Mouse (Mus musculus): ENCODE data around the gene Meis3.

Meis3 gene

GRCm38 (mm10) chr7:16174597-16175541 lies at the start of gene Meis3:
TSS of gene Meis3 (plus strand) at chr7:16175090.
- DNase-seq = peak; percentile 59

DNA sequence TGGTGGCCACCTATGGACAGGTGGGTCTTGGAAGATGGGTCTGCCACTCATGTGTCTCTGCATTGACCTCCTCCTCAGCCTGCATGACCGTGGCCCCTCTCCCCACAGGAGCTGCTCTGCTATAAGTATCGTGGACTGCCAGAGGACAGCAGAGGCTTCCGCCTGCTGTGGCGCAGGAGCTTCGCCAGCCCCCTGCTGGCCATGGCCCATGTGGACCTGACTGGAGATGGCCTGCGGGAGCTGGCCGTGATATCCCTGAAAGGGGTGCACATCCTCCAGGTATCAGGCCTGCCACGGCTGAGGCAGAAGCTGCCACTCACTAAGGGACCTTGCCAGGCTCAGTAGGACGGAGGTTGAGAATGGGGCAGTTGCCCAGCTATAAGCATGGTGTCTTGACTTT lies 49.1 kb upstream of the Meis3 start:
- DNase-seq = no peak

- no peak for DNase-seq
Observed at GRCm38 (mm10) chr7:16128344-16128743, 46.5 kb upstream of the Meis3 start.

DNA sequence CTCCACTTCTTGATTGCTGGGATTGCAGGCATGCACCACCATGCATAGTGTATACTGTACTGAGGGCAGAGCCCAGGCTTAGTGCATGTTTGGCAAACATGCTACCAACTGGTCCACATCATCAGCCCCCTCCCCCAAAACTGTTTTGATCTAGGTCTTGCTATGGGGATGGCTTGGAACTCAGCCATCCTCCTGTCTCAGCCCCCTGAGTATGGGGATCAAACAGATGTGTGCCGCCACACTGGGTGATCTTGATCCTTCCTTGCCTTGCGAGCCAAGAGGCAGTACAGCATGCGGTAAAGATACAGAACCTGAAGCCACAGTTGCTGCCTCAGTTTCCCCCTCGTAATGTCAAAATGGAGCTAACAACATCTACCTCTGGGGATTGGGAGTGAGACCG lies 46.0 kb upstream of the Meis3 start:
- no peak for DNase-seq

DNA sequence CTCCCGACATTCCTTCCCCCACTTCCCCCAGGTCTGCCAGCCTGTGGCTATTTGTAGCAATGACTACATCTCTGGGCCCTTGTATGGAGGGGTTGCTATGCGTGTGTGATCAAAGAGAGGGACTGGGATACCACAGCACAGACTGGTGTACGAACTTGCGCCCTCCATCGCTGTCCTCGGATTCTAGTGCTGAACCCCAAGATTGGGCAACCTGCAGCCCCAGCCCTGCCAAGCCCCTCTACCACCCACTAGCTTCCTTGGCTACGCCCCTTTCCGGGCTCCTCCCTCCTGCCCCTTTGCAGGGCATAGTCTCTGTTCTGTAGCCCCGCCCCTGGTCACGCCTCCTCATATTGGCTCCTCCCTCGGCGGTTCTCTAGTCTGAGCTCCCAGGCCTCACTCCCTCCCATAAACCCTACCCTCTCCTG lies 45.5 kb upstream of the Meis3 start, which contains the start of gene Slc8a2:
Gene Slc8a2 (plus strand): TSS at position 406 of the 425 bp plus-strand sequence.
- peak; percentile 90 for DNase-seq

DNA sequence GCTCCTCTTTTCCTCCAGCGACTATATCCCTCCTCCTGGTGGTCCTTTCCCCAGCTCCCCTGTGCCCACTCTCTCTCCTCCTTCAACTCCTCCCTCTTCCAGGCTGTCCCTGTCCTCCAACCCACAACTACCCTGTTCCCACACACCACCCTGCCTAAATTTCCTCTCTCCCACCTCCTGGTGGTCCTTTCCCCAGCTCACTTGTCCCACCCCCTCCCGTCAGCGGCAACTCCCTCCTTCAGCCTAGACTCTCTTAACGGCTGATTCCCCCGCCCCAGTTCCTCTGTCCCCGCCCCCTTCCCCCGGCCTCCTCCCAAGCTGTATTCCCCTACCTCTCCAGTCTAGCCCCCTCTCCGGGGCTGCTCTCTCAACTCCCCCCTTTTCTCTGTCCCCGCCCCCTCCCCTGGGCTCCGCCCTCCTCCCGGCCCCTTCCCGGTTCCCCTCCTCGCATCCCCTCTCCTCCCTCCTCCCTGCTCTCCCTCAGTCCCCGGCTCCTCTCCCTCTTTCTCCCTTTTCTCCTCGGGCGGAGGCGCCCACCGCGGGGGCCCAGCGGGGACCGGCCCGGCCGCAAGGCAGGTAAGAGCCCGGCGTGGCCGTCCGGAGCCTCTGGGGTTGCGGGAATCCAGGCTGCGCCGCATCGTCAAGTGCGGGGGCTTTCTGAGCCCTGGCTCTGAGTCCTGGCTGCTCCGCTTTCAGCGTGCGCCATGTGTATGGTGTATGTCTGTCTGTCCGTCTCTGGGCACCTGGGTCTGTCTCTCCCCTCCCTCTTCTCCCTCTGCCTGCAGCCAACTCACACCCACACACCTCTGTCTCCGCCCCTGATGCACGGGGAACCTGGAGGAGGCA lies 44.8 kb upstream of the Meis3 start:
- DNase-seq = peak; percentile 69

DNA sequence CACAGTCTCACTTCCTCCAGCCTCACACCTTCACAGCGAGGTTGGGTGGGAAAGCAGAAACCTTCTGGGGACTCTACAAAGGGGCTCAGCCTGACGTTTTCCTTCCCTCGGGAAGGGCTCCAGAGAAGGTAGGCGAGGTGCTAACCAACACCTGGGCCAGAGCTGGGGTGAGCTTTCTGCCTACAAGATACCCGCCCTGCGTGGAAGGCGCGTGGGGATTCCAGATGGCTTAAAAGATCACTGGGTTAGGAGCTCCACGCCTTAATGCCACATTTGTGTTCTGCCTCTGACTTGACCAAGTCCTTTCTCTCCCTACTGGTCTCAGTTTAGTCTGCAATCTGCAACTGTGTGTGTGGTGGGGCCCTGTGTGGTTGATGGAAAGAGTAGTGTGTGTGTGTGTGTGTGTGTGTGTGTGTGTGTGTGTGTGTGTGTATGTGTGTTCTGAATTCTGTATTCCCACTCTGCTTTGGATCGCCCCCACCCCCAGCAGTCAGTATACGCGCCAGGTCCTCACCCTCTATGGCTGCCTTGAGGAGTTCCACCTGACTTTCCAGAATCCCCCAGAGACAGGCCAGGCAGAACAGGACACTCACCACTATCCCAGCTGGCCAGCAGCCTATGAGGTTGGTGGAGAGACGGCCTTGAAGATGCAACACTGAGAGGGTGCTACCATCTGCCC lies 43.8 kb upstream of the Meis3 start:
- DNase-seq = no peak

DNA sequence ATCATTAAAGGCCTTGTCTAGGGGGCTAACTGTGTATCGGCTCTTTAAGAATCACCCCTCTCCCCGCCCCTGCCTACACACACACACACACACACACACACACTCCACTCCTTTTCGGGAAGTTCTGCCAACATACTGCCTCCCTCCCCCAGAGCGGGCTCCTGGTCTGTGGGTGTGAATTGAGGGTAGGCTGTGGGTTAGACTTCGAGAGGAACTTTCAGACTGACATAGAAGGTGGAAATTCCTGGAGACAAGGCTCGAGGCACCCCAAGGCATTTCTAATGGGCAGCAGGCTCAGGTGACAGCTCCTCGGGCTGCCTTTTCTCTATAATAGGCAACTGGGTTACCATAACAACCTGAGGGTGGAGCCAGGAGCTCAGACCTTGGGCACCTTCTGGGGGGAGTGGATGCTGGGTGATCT lies 42.7 kb upstream of the Meis3 start:
- DNase-seq = no peak

DNA sequence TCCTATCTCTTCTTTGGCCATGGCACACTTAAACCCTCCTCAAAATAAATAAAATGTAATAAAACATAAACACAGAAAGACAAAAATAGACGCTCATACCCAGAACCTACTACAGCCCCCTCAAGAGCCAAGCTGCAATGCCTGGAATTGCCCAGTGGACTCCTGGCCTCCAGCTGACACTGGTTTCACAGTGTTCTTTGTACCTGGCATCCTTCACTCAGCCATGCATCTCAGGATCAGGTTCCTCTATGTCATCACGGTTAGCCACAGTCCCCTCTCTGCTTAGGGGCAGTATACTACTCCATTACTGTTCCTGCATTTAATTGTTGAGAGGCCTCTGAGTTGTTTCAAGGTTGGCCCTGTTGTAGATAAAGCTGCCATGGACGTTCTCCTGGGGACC lies 42.0 kb upstream of the Meis3 start:
- DNase-seq = no peak

- no peak for DNase-seq
Observed at GRCm38 (mm10) chr7:16133691-16134090, 41.2 kb upstream of the Meis3 start.

DNA sequence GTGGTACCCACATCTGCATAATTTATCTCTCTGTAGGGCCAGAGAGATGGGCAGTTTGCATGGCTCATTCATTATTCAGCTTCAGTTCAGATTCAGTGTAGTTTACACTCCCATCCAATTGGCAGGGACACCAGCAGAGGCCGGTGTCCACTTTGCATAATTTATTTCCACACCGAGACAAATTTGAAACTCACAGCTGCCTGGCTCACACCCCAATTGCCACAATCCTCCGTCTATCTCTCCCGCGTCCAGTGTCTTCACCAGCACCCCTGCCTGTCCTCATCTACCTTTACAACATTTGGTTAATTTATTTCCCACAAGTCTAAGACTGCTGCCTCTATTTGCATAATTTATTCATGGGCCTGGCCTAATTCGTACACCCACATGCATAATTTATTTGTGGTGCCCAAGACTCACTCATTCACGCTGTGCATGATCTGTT lies 39.9 kb upstream of the Meis3 start:
- no peak for DNase-seq

DNA sequence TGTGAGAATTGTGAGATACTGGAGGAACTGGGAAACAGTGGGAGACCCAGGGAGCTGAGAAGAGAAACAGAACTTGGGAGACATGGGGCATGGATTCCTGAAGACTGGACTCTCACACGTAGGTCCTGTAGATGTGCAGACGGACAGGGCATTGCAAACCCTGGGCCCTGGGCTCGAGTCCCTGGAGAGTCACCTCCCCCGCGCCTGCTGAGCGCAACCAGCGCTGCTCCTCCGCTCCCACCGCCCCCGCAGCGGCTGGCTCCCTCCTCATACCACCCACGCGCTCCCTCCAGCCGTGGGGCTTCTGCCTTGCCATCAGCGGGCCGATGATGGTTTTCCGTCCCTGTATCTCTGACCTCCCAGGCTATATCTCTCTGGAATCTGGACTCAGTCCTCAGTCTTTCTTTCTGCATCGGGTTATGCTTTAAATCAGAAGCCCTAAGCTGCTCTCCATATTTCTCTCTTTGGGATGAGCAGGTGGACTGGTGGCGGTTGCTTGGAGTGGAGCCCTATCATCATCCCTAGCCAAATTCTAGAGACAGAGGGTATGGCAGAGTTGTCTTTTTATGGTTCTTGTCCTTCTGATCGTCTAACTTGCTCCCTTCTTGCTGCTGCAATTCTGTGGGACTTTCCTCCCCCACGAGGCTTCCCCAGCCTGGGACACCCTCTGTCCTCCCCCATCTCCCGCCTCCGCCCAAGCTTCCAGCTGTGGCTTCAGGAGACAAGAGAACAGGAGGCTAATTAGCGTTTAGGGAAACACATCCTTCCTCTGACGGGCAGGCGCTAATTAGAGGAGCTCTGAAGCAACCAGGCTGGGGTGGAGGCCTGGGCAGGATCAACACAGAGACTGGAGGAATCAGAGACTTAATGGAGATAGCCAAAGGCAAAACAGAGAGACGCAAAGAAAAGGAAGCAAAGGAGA lies 28.1 kb upstream of the Meis3 start:
- peak; percentile 78 for DNase-seq

DNA sequence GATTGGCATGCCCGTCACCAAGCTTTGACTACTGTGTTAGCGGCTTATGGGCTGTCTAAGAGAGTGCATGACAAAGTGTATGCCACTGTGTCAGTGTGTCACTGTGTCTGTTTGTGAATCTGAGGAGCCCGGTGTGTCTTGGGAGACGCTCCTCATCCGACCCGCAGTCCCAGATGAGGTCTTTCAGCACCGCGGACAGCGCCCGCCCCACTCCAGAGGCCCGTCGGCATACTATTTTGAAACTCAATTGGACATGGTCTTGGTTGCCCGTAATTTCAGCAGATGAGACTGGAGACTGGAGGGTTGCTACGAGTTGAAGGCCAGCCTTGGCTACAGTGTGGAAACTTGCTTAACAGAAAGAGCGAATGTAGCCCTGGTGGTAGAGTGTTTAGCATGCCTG lies 27.2 kb upstream of the Meis3 start:
- DNase-seq = no peak

GRCm38 (mm10) chr7:16149241-16149640 lies 25.6 kb upstream of the Meis3 start:
- peak; percentile 84 for DNase-seq

DNA sequence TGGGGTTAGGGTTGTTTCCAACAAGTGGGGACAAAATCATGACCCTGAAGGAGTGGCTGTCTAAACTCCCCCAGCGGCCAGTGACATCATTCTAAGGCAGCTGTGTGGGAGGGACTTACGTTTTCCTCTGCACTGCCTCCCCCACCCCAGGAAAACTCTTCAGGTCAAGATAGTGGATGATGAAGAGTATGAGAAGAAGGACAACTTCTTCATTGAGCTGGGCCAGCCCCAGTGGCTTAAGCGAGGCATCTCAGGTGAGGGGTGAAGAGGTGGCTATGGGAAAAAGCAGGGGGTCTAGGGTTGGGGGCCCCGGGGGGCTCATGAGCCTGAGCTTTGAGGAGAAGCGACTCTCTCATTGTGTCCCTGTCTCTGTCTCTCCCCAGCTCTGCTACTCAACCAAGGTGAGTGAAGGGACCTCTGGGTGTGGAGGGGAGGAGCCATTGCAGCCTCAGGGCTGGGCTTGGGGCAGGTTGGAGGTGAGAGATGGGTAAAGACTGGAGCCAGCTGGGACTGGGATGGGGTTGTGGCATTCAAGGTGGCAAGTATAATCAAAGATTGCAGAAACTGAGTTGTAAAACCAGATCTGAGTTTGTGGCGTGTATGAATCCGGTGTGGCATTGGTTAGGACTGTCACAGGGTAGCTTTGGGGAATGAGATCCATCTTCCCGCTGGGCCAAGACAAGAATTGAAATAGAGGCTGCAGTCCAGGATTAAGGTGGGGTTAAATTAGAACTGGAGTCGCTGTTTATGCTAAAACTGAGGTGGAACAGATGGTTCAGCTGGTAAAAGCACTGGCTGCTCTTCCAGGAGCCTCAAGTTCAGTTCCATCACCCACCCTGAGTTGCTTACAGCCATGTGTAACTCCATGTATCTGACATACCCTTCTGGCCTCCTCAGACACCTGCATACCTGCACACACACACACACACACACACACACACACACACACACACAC lies 24.4 kb upstream of the Meis3 start:
- DNase-seq = no peak

DNA sequence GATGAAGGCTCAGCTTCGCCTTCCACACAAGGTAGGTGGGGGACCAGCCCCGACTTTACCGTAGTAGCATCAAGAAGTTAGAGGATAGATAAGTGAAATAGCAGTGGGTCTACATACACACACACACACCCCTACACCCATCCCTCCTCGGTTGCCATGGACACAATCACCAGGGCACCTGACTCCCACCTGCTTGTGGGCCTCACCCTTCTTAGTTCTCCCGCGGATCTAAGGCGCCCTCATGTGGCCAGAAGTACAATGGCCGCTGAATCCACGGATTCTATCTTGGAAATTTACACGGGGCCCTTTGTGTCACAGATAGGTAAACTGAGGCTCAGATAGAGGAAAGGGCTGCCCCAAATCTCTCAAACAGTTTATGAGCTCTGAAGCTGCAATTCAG lies 21.4 kb upstream of the Meis3 start:
- DNase-seq = peak; percentile 69

DNA sequence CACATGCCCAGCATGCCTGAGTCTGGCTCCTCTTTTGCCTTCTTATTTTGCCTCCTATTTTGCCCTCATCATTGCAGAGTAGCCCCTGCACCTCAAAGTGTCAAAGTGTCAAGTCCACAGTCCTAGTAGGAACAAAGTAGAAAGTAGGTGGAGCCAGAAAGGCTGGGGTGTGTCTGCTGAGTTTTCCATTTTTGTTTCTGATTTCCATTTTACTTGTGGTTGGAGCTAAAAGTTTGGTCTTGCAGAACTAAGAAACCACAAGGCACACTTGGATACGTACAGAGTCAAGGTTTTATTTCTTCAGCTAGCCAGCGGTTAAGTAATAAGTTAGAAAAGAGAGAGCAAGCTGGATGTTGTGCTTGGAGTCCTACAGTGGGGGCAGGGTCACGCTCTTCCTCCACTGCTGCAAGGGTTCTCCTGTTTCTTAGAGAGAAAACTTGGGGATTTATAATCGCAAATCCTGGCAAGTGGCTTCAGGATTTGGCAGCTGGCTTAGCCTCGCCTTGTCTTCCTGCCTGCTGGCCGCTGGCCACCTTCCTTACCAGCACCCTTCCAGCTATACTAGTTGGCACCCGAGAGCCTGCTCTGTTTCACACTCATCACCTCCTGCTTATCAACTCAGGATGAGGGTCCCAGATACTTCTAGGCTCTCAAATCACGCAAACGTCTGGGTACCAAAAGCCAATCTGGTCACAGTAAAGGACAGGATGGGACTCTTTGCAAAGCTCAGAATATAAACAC lies 19.6 kb upstream of the Meis3 start:
- no peak for DNase-seq

GRCm38 (mm10) chr7:16156105-16156714 lies 18.7 kb upstream of the Meis3 start:
- no peak for DNase-seq

DNA sequence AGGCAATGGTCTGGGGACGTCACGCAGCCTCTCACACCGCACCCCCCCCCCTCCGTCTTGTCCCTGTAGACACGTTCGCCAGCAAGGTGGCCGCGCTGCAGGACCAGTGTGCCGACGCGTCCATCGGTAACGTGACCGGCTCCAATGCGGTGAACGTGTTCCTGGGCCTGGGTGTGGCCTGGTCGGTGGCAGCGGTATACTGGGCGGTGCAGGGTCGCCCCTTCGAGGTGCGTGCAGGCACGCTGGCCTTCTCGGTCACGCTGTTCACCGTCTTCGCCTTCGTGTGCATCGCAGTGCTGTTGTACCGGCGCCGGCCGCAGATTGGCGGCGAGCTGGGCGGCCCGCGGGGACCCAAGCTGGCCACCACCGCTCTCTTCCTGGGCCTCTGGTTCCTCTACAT lies 16.2 kb upstream of the Meis3 start:
- DNase-seq = no peak

Data from right cerebral cortex, postnatal 25 days (tissue).